ENCODE assay signal across 19 mouse cellular contexts in genomic region chr19:17643128-17643797, GRCm38 (mm10).
A peak's percentile ranks its signal among the peaks of the same experiment; 100 is the strongest.
DNase-seq lines count a peak whose midpoint lies in the region; ATAC-seq and TF ChIP-seq lines count a peak whose summit lies in the region.
"Had no signal": no experiment of that assay in that cellular context is flagged by ENCODE, and none has a peak within 500 bp of the region (broad histone marks: within the 10 kb centered on the region; RNA-seq: fewer than 3 reads in every experiment).

No protein-coding gene starts in this region.

- peak; percentile 73 to 85 for DNase-seq in adrenal gland, adult (ENCODE audit: inconsistent age in 2 of 2, low spot score in 1 of 2)
- DNase-seq in adrenal gland, postnatal 4 days (ENCODE audit: low spot score in 2 of 2), result no peak
- DNase-seq in hindbrain, embryonic 14.5 days (ENCODE audit: low spot score), result no peak
- DNase-seq in lung, postnatal 0 days (ENCODE audit: low spot score), result peak; percentile 9
- no peak for DNase-seq in lung, adult 2 months
- DNase-seq in liver, result no peak
- DNase-seq: cerebellum, postnatal 25 days; heart, postnatal 36 days; kidney, adult 2 months; right cerebral cortex, postnatal 14 days; thymus, postnatal 4 days had no signal

- no peak overlapping the region for H3K4me3 ChIP-seq in hindbrain, embryonic 16.5 days (ENCODE audit: low read length)
- no peak overlapping the region for H3K4me3 ChIP-seq in hindbrain, embryonic 14.5 days (replicated peaks; ENCODE audit: low read length)
- H3K4me3 ChIP-seq in lung, postnatal 0 days (ENCODE audit: low read depth, low read length), result no peak overlapping the region
- H3K4me3 ChIP-seq in lung, adult 2 months (replicated peaks; ENCODE audit: extremely low read depth, low read depth, low read length), result no peak overlapping the region
- H3K4me3 ChIP-seq: embryonic facial prominence, embryonic 12.5 days; heart, embryonic 12.5 days; lung, embryonic 15.5 days; megakaryocyte, embryonic 14.5 days had no signal

- no peak overlapping the region for H3K4me2 ChIP-seq in hindbrain, embryonic 16.5 days (ENCODE audit: low read length)
- H3K4me2 ChIP-seq in hindbrain, embryonic 14.5 days (replicated peaks), result no peak overlapping the region
- H3K4me2 ChIP-seq in lung, postnatal 0 days (replicated peaks; ENCODE audit: low read depth, low read length), result no peak overlapping the region
- H3K4me2 ChIP-seq: embryonic facial prominence, embryonic 12.5 days; heart, embryonic 12.5 days; lung, embryonic 15.5 days had no signal

- no peak for TF ChIP-seq POLR2A in lung, adult 2 months (IDR thresholded peaks at IDR 0.05; ENCODE audit: borderline replicate concordance, extremely low read depth, low read depth, low read length)

- 45% methylated on average over 3 of the region's 3 CpGs for WGBS in hindbrain, embryonic 16.5 days
- WGBS in hindbrain, embryonic 14.5 days, result 66% methylated on average over 3 of the region's 3 CpGs
- WGBS in lung, postnatal 0 days, result 50% methylated on average over 3 of the region's 3 CpGs
- 47% methylated on average over 3 of the region's 3 CpGs for WGBS in lung, adult 2 months

- H3K36me3 ChIP-seq in hindbrain, embryonic 16.5 days (ENCODE audit: control insufficient read depth, insufficient read depth, low read length), result no peaks in the 10 kb centered on the region
- H3K36me3 ChIP-seq in hindbrain, embryonic 14.5 days (replicated peaks; ENCODE audit: control insufficient read depth, insufficient read depth), result no peaks in the 10 kb centered on the region
- no peaks in the 10 kb centered on the region for H3K36me3 ChIP-seq in lung, postnatal 0 days (ENCODE audit: insufficient read depth, low read length)
- H3K36me3 ChIP-seq: lung, embryonic 15.5 days had no signal

- 0 out of 2 replicates have a peak, but pooled peaks have one; percentile 56 for ATAC-seq in hindbrain, embryonic 16.5 days
- no peak for ATAC-seq in hindbrain, embryonic 14.5 days (ENCODE audit: low FRiP score)
- no peak for ATAC-seq in lung, postnatal 0 days
- peak; percentile 45 to 67; a peak in 1 of 4 replicates for ATAC-seq in hematopoietic stem cell, adult 5-6 weeks (replicated peaks in 1 of 2; ENCODE audit: insufficient read depth in 1 of 2, low FRiP score in 2 of 2, low TSS enrichment in 1 of 2, low read depth in 1 of 2, poor library complexity in 2 of 2, severe bottlenecking in 2 of 2)
- ATAC-seq: activated CD4-positive, CD25-positive, alpha-beta regulatory T cell, adult 4 months had no signal

- H3K9me3 ChIP-seq in hindbrain, embryonic 16.5 days (ENCODE audit: control insufficient read depth, low read length), result no peaks in the 10 kb centered on the region
- no peaks in the 10 kb centered on the region for H3K9me3 ChIP-seq in hindbrain, embryonic 14.5 days (ENCODE audit: control insufficient read depth, low read length)
- H3K9me3 ChIP-seq in lung, postnatal 0 days (ENCODE audit: low read length), result no peaks in the 10 kb centered on the region
- H3K9me3 ChIP-seq: embryonic facial prominence, embryonic 12.5 days; heart, embryonic 12.5 days; lung, embryonic 15.5 days; megakaryocyte, embryonic 14.5 days had no signal

- no peak overlapping the region for H3K9ac ChIP-seq in hindbrain, embryonic 16.5 days (ENCODE audit: low read depth, low read length)
- no peak overlapping the region for H3K9ac ChIP-seq in hindbrain, embryonic 14.5 days
- H3K9ac ChIP-seq in lung, postnatal 0 days (replicated peaks; ENCODE audit: low read depth), result no peak overlapping the region
- H3K9ac ChIP-seq: embryonic facial prominence, embryonic 12.5 days; heart, embryonic 12.5 days; lung, embryonic 15.5 days had no signal

- no peaks in the 10 kb centered on the region for H3K4me1 ChIP-seq in hindbrain, embryonic 16.5 days (ENCODE audit: control insufficient read depth, insufficient read depth, low read depth, low read length)
- H3K4me1 ChIP-seq in hindbrain, embryonic 14.5 days (replicated peaks; ENCODE audit: control insufficient read depth, insufficient read depth, low read length), result no peaks in the 10 kb centered on the region
- H3K4me1 ChIP-seq in lung, postnatal 0 days (ENCODE audit: insufficient read depth, low read depth, low read length), result no peaks in the 10 kb centered on the region
- H3K4me1 ChIP-seq in lung, adult 2 months (ENCODE audit: control insufficient read depth, insufficient read depth, low read length), result no peaks in the 10 kb centered on the region; the same call in none of the 2 replicates
- H3K4me1 ChIP-seq: heart, embryonic 12.5 days; lung, embryonic 15.5 days; megakaryocyte, embryonic 14.5 days had no signal

- no peaks in the 10 kb centered on the region for H3K27me3 ChIP-seq in hindbrain, embryonic 16.5 days (replicated peaks; ENCODE audit: control insufficient read depth, insufficient read depth, low read length)
- no peaks in the 10 kb centered on the region for H3K27me3 ChIP-seq in hindbrain, embryonic 14.5 days (ENCODE audit: control insufficient read depth, insufficient read depth, low read length)
- H3K27me3 ChIP-seq in lung, postnatal 0 days (replicated peaks; ENCODE audit: insufficient read depth, low read length), result no peaks in the 10 kb centered on the region
- H3K27me3 ChIP-seq: CH12.LX; embryonic facial prominence, embryonic 12.5 days; heart, embryonic 12.5 days; lung, embryonic 15.5 days; megakaryocyte, embryonic 14.5 days had no signal

- peak; percentile 13; the same call in 1 of the 2 replicates for TF ChIP-seq CTCF in lung, postnatal 0 days (IDR thresholded peaks at IDR 0.05)
- no peak for TF ChIP-seq CTCF in lung, adult 2 months (IDR thresholded peaks at IDR 0.05; ENCODE audit: insufficient read depth, low read length)

- TF ChIP-seq EP300 in lung, postnatal 0 days (IDR thresholded peaks at IDR 0.05), result no peak

- H3K27ac ChIP-seq in hindbrain, embryonic 16.5 days (ENCODE audit: low read depth, low read length), result no peak overlapping the region
- H3K27ac ChIP-seq in hindbrain, embryonic 14.5 days, result no peak overlapping the region
- H3K27ac ChIP-seq in lung, postnatal 0 days (ENCODE audit: low read length), result no peak overlapping the region
- H3K27ac ChIP-seq: embryonic facial prominence, embryonic 12.5 days; lung, embryonic 15.5 days had no signal

Comparison
In these comparisons a context has a peak if more than half of its experiments do, and no peak if none do; other contexts are left out.
1. DNase-seq: peak in adrenal gland, adult (2 of 2) and lung, postnatal 0 days (single experiment); none in adrenal gland, postnatal 4 days (0 of 2), hindbrain, embryonic 14.5 days (single experiment), lung, adult 2 months (single experiment) and liver (single experiment).
2. ATAC-seq: peak in hindbrain, embryonic 16.5 days (single experiment) and hematopoietic stem cell, adult 5-6 weeks (2 of 2); none in hindbrain, embryonic 14.5 days (single experiment) and lung, postnatal 0 days (single experiment).